Mouse (Mus musculus): ENCODE results near the gene Mylk4.

- TF ChIP-seq CHD1 (IDR thresholded peaks at IDR 0.05; ENCODE audit: low read depth, low read length) (no peak), CTCF (conservative IDR thresholded peaks at IDR 0.05 in 1 of 2, IDR thresholded peaks at IDR 0.05 in 1 of 2; ENCODE audit: low read depth in 2 of 2, low read length in 2 of 2) (no peak), SIN3A (IDR thresholded peaks at IDR 0.05; ENCODE audit: low read length) (no peak), MAX (IDR thresholded peaks at IDR 0.05; ENCODE audit: low read length) (no peak), NELFE (IDR thresholded peaks at IDR 0.05; ENCODE audit: low read depth, low read length) (no peak), ETS1 (conservative IDR thresholded peaks at IDR 0.05; ENCODE audit: low read depth, low read length) (no peak), ZC3H11A (IDR thresholded peaks at IDR 0.05; ENCODE audit: low read depth, low read length) (no peak), MAFK (IDR thresholded peaks at IDR 0.05; ENCODE audit: insufficient replicate concordance, low read length) (no peak), MYC (IDR thresholded peaks at IDR 0.05; ENCODE audit: low read depth, low read length) (no peak), CHD2 (IDR thresholded peaks at IDR 0.05; ENCODE audit: low read length) (no peak), ELF1 (IDR thresholded peaks at IDR 0.05; ENCODE audit: low read depth, low read length) (no peak)
These were observed 7.4 kb downstream of the Mylk4 start for GRCm38 (mm10) chr13:32776350-32776749.
